Mouse (Mus musculus): Measurements from ENCODE around the gene Prss30. TPM values are rescaled to one million over a fixed set of nuclear protein-coding genes. Genes with fewer than 3 reads are reported as not detected.
"Not testable (repeated sequence)": the region's sequence is repeated elsewhere in the genome, so short reads cannot be mapped to it uniquely, and the experiment has no call there.

Gene Prss30
- polyA plus RNA-seq, 1 experiment: 0.87 TPM

- DNase-seq (ENCODE audit: low spot score): no peak
Measured at GRCm38 (mm10) chr17:23984989-23985388, 4.6 kb upstream of the Prss30 start.

GRCm38 (mm10) chr17:23982912-23983311 lies 2.5 kb upstream of the Prss30 start:
- DNase-seq (ENCODE audit: low spot score): no peak

- DNase-seq (ENCODE audit: low spot score): no peak
Measured at GRCm38 (mm10) chr17:23979471-23979870, 895 bp downstream of the Prss30 start.

GRCm38 (mm10) chr17:23976665-23977064 lies 3.7 kb downstream of the Prss30 start:
- no peak for DNase-seq (ENCODE audit: low spot score)

- no peak for DNase-seq (ENCODE audit: low spot score)
Measured at GRCm38 (mm10) chr17:23971315-23971714, 9.1 kb downstream of the Prss30 start.

GRCm38 (mm10) chr17:23969231-23969630 lies 11.1 kb downstream of the Prss30 start:
- DNase-seq (ENCODE audit: low spot score): peak; percentile 58

GRCm38 (mm10) chr17:23968780-23969179 lies 11.6 kb downstream of the Prss30 start:
- DNase-seq (ENCODE audit: low spot score): no peak

GRCm38 (mm10) chr17:23966658-23967401 lies 13.5 kb downstream of the Prss30 start:
- no peak for DNase-seq (ENCODE audit: low spot score)

GRCm38 (mm10) chr17:23965805-23966425 lies 14.5 kb downstream of the Prss30 start:
- DNase-seq (ENCODE audit: low spot score): no peak

GRCm38 (mm10) chr17:23961573-23962122 lies 18.7 kb downstream of the Prss30 start:
- DNase-seq (ENCODE audit: low spot score): no peak

- DNase-seq (ENCODE audit: low spot score): no peak
Measured at GRCm38 (mm10) chr17:23960084-23960738, 20.2 kb downstream of the Prss30 start.

- no peak for DNase-seq (ENCODE audit: low spot score)
Measured at GRCm38 (mm10) chr17:23955174-23955573, 25.2 kb downstream of the Prss30 start, which contains the start of gene Sbpl. TSS of gene Sbpl (minus strand) at chr17:23955274.

- DNase-seq (ENCODE audit: low spot score): not testable (repeated sequence)
Measured at GRCm38 (mm10) chr17:23950828-23951227, 29.5 kb downstream of the Prss30 start.

- no peak for DNase-seq (ENCODE audit: low spot score)
Measured at GRCm38 (mm10) chr17:23949068-23949467, 31.3 kb downstream of the Prss30 start.

GRCm38 (mm10) chr17:23947486-23947885 lies 32.9 kb downstream of the Prss30 start:
- not testable (repeated sequence) for DNase-seq (ENCODE audit: low spot score)

GRCm38 (mm10) chr17:23941372-23941771 lies 39.0 kb downstream of the Prss30 start, which contains the start of gene Sbp:
TSS of gene Sbp (plus strand) at chr17:23941672.
- no peak for DNase-seq (ENCODE audit: low spot score)

GRCm38 (mm10) chr17:23931157-23931556 lies 49.2 kb downstream of the Prss30 start:
- no peak for DNase-seq (ENCODE audit: low spot score)

- peak; percentile 52 for DNase-seq (ENCODE audit: low spot score)
Measured at GRCm38 (mm10) chr17:23925090-23925493, 55.3 kb downstream of the Prss30 start.

GRCm38 (mm10) chr17:23924531-23925007 lies 55.8 kb downstream of the Prss30 start:
- peak; percentile 83 for DNase-seq (ENCODE audit: low spot score)

Data from urinary bladder, adult 2 months (tissue).